Mouse (Mus musculus) ES-Bruce4 (cell line): Measurements from ENCODE around the gene Ece1.

Experiments
- CTCF ChIP-seq: IDR thresholded peaks from one replicate; pipeline ENCODE4 v1.8.1; 2011; ENCODE audit warnings: low read depth, low read length
- EP300 ChIP-seq: IDR thresholded peaks from 2 replicates; pipeline ENCODE4 v1.6.1; 2011; ENCODE audit warnings: low read depth, low read length; ENCODE audit not compliant: insufficient read depth
- POLR2A ChIP-seq: IDR thresholded peaks from one replicate; pipeline ENCODE4 v1.8.1; 2011; ENCODE audit warnings: low read length; ENCODE audit not compliant: insufficient read depth

DNA sequence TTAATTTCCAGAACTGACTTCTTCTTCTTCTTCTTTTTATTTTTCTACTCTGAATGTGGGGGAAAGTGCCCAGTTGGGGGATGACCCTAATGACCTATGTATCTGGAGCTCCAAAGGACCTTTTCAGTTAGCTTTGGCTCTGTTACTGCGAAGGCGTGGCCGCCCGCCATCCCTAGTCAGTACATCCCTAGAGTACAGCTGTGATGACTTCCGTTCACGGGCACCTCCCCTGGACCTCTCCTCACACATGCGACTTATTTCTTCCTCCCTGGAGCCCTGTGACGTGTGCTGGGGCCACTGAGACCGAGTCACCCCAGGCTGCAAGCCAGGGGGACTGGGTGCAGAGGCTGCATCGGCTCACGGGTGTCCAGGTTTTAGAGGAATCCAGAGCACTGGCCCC, 59.5 kb downstream of the Ece1 start:
- TF ChIP-seq POLR2A (no peak), CTCF (no peak), EP300 (no peak)
